Mouse (Mus musculus): ENCODE results near the gene Zbtb9.

- no peak for TF ChIP-seq POLR2A (IDR thresholded peaks at IDR 0.05; ENCODE audit: borderline replicate concordance, extremely low read depth, low read depth, low read length)
- no peak for TF ChIP-seq CTCF (IDR thresholded peaks at IDR 0.05; ENCODE audit: insufficient read depth, low read length)
These were observed 34.2 kb upstream of the Zbtb9 start for GRCm38 (mm10) chr17:26938731-26939130.
